Mouse (Mus musculus) neural tube, embryonic 12.5 days (tissue): ENCODE measurements around the gene 1520401A03Rik. TPM values are rescaled to one million over a fixed set of nuclear protein-coding genes. Genes with fewer than 3 reads are reported as not detected.

Experiments used
- ATAC-seq: fragments of 200-750 bp; cut with Nextera tagmentation; 2 replicates; pipeline ENCODE4 v1.8.0; 2017; ENCODE audit warnings: low read depth, mild to moderate bottlenecking, moderate TSS enrichment, moderate library complexity; ENCODE audit not compliant: low FRiP score
- H3K27ac ChIP-seq: fragments of 300-500 bp; sonication (generic); 2 replicates; pipeline ENCODE4 v1.5.1; 2016
- H3K27me3 ChIP-seq: fragments of 300-500 bp; sonication (generic); replicated peaks from 2 replicates; pipeline ENCODE4 v1.6.1; 2016; ENCODE audit warnings: mild to moderate bottlenecking
- H3K36me3 ChIP-seq: fragments of 300-500 bp; sonication (generic); 2 replicates; pipeline ENCODE4 v1.6.1; 2016; ENCODE audit warnings: mild to moderate bottlenecking
- H3K4me1 ChIP-seq: fragments of 300-500 bp; sonication (generic); 2 replicates; pipeline ENCODE4 v1.6.1; 2016
- H3K4me2 ChIP-seq: fragments of 300-500 bp; sonication (generic); replicated peaks from 2 replicates; pipeline ENCODE4 v1.6.1; 2016; ENCODE audit warnings: mild to moderate bottlenecking
- H3K4me3 ChIP-seq: fragments of 300-500 bp; sonication (generic); 2 replicates; pipeline ENCODE4 v1.5.1; 2016
- H3K9ac ChIP-seq: fragments of 300-500 bp; sonication (generic); 2 replicates; pipeline ENCODE4 v1.6.1; 2016; ENCODE audit warnings: mild to moderate bottlenecking
- H3K9me3 ChIP-seq: fragments of 300-500 bp; sonication (generic); 2 replicates; pipeline ENCODE4 v1.6.1; 2016; ENCODE audit warnings: mild to moderate bottlenecking
- WGBS: fragments of 180-500 bp; shearing (Covaris S2); methylation state at CpG from one replicate; pipeline ENCODE4 v1.1.7; 2016; 5-methylcytosine and 5-hydroxymethylcytosine counted together
- polyA plus RNA-seq: library from polyadenylated mRNA; unstranded; fragments of >200 nt; fragmentation: Nextera tagmentation; extraction: Ambion mirVana; gene quantifications from 2 replicates; pipeline ENCODE4 v1.2.1, GENCODE M21; 2016

Gene 1520401A03Rik
- polyA plus RNA-seq, 1 experiment from 2014 or later, result 0.79 TPM

DNA sequence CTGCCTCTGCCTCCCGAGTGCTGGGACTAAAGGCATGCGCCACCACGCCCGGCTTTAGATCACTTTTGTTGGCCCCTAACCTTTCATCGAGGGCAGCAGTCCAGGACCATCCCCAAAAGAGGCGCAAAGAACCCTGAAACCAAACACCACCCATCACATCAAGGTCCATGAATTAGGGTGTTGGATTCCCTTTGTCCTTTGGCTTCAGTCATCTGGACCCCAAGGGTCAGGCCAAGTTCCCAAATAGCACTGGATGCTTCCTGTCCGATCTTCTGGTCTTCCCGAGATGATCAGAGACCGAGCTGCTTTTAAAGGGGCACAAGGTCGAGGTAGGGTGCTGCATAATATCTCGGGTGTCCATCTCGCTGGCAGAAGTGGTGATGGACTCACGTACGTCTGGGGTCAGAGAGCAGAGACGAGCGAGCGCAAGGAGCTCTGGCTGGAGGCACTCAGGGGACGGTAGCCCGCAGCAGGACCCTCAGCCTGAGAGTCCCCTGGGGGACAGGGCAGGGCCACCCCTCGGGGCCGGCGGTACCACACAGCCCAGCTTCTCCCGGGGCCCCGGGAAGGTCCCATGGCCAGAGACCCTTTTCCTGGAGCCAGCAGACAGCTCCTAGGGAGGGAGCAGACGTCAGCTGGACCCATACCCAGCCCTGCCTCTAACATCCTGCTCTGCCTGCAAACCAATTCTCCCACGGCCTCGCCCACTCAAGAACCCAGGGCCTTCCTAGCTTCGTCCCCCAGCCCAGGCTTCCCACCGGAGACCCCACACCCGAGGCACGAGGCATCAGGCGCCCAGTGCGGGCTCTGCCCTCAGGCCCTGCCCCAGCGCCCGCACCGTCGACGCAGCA, 19.0 kb upstream of the 1520401A03Rik start:
- Histone ChIP-seq H3K4me1 (peaks cover 38% of the 10 kb centered on the region), H3K9me3 (no peaks in the 10 kb centered on the region), H3K9ac (no peak overlapping the region), H3K4me3 (peak overlapping the region; percentile 16; the same call in 1 of the 2 replicates), H3K36me3 (peaks cover 10% of the 10 kb centered on the region), H3K27ac (no peak overlapping the region), H3K4me2 (peak overlapping the region; percentile 52), H3K27me3 (peaks cover 64% of the 10 kb centered on the region)
- WGBS, result 51% methylated on average over 38 of the region's 38 CpGs
- no peak for ATAC-seq

DNA sequence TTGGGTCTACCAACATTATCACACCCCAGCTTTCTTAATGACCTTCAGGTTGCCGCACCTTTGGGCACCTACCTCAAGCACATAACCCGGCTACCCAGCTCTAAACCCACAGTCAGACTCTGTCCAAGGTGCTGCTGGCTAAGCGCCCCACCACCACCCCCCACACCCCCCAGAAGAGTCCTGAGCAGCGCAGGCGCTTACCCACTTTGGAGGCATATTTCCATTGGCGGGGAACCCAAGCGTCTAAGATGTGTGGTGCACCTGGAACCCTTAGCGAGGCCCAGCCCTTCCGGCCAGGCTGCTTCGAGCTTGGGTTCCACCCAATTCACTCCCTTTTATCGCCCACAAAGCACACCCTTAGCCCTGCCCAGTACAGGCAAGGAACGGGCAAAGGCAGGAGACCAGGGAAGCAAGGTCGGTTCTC, 18.0 kb upstream of the 1520401A03Rik start, which contains the start of gene Paqr4:
Gene Paqr4 (minus strand): TSS at position 270 of the 424 bp plus-strand sequence.
- Histone ChIP-seq H3K9me3 (no peaks in the 10 kb centered on the region), H3K36me3 (peaks cover 20% of the 10 kb centered on the region), H3K4me1 (peaks cover 31% of the 10 kb centered on the region), H3K27ac (peak within 1 kb of the TSS; percentile 43; the same call in 1 of the 2 replicates), H3K4me3 (peak within 1 kb of the TSS; percentile 69), H3K4me2 (peak within 1 kb of the TSS; percentile 96), H3K27me3 (peaks cover 54% of the 10 kb centered on the region), H3K9ac (peak within 1 kb of the TSS; percentile 82)
- peak; percentile 15; the same call in 1 of the 2 replicates for ATAC-seq
- 6% methylated on average over 13 of the region's 13 CpGs for WGBS

DNA sequence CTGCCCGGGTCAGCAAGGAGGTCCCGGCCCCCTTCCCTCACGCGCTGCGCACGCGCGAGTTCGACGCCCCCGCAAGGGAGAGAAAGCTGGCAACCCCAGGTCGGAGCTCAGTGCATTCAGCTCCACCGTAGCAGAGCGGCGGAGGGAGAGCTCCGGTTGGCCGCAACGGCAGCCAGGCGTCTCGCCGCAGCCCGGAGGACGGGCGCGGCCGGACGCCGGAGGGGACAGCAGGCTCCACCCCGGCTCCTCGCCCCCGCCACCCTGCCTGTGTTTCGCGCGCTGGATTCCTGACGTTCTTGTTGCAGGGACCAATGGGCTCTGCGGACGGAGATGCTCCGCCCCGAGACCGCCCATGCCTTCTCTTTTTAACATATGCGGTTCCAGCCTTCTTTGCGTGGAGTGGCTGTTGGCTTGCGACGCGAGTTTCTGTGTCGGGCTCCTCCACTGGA, 17.6 kb upstream of the 1520401A03Rik start:
- Histone ChIP-seq H3K9ac (peak overlapping the region; percentile 82), H3K27me3 (peaks cover 49% of the 10 kb centered on the region), H3K36me3 (peaks cover 24% of the 10 kb centered on the region), H3K27ac (0 out of 2 replicates have a peak overlapping the region, but pooled peaks have one; percentile 43), H3K4me1 (peaks cover 28% of the 10 kb centered on the region), H3K4me3 (peak overlapping the region; percentile 69), H3K4me2 (peak overlapping the region; percentile 96), H3K9me3 (no peaks in the 10 kb centered on the region)
- peak; percentile 87 for ATAC-seq
- under 1% methylated on average over 46 of the region's 46 CpGs for WGBS

DNA sequence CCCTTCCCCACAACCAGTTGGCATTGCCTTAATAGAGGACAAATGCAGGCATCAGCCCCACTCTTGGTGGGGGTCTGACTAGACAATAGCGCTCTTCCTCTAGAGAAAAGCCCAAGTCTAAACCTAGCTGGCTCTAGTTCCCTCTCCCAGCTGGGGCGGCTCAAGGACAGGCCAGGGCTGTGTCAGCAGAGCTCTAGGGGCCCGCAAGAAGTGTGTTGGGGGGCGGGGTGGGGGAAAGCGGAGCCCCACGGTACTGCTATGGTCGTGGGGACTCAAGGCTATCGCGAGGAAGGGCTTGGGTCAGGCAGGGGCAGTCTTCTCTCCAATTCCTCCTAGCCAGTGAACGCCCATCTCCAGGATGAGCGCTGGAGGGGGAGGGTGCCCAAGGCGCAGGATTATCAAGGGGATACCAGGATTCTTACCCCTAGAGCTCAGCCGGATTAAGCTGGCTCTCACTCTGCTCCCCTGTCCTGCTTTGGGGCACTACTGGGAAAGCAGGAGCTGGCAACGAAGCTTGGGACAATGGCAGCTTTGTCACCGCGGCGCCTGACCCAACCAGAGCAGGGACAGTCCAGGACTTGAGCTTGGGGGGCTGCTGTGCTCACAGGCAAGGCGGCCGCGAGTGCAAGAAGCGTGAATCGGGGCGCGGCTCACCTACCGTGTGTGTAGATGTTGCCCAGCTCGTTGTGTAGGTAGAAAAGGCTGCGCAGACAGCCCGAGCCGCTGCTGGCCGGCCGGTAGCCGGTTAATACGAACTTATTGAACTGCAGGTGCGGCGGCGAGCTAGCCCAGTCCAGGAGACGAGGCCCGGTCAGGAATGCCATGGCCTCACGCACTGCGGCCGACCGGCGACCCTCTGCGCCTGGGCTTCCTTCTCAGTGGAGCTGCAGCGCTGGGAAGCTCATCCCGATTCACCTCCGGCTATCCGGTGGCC, 16.9 kb upstream of the 1520401A03Rik start:
- ATAC-seq, result peak; percentile 55
- peaks cover 43% of the 10 kb centered on the region for H3K27me3 ChIP-seq
- H3K9ac ChIP-seq, result peak overlapping the region; percentile 82
- peaks cover 22% of the 10 kb centered on the region for H3K4me1 ChIP-seq
- H3K4me3 ChIP-seq, result peak overlapping the region; percentile 69
- peak overlapping the region; percentile 96 for H3K4me2 ChIP-seq
- under 1% methylated on average over 48 of the region's 48 CpGs for WGBS
- H3K9me3 ChIP-seq, result no peaks in the 10 kb centered on the region
- peak overlapping the region; percentile 43; the same call in 1 of the 2 replicates for H3K27ac ChIP-seq
- H3K36me3 ChIP-seq, result peaks cover 27% of the 10 kb centered on the region

DNA sequence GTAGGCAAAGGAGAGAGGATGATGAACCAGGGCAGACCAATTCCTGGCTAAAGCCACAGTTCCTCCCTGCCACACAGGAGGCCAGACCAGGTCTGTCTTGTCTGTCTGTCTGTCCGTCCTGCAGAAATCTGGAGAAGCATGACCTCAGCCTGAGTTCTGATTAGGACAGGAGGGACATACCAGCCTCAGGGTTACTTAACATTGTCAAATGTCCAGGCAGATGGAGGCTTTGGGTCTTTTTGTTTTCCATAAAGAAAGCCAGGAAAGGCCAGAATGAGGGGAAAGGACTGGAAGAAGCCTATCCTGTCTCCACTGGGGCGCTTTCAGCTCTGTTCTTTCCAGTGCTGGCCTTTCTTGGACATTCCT, 16.2 kb upstream of the 1520401A03Rik start:
- H3K4me1 ChIP-seq, result peaks cover 22% of the 10 kb centered on the region
- H3K27ac ChIP-seq, result no peak overlapping the region
- peaks cover 36% of the 10 kb centered on the region for H3K27me3 ChIP-seq
- ATAC-seq, result no peak
- H3K4me3 ChIP-seq, result peak overlapping the region; percentile 69
- H3K9me3 ChIP-seq, result no peaks in the 10 kb centered on the region
- H3K4me2 ChIP-seq, result peak overlapping the region; percentile 96
- H3K9ac ChIP-seq, result peak overlapping the region; percentile 82
- peaks cover 30% of the 10 kb centered on the region for H3K36me3 ChIP-seq
- WGBS, result 31% methylated on average over 2 of the region's 2 CpGs

DNA sequence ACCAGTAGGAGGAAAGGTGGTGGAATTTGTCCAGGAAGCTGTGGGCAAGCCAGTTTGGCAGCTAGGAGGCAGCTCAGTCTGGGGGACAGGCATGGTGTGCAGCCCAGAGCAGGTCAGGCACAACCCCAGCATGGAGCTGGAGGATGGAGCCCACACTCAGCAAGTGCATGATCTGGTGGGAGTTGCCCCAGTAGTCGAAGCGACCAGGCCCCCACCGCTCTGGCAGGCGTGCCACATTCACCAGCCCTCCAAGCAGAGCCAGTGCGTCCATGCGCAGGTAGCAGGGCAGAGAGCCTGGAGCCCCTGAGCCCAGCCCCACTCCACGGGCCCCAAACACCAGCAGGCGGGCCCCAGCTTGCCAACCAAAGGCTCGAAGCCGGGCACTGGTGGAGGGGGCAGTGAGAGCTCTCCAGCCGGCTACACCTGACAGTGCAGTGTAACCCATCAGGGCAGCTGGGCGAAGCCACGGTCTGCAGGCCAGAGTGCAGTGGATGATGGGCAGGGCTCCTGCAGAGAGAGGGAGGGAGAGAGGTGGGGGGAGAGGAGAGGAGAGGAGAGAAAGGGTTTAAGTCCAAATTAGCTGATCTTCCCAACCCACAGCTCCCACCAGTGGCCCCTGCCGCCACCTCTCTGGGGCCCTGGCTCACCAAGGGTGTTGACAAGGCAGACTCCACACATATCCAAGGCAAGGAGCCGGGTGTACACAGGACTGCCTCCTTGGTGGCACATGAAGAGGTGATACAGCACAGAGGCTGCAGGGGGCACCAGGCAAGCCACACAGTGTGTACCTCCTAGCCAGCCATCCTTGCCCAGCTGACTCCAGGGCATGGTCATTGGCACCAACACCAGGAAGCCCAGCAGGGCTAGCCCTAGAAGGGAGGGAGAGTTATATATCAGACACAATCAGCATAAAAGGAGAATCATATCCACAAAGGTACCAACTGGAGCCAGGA, 15.2 kb upstream of the 1520401A03Rik start:
- no peak overlapping the region for H3K27ac ChIP-seq
- H3K9ac ChIP-seq, result no peak overlapping the region
- H3K9me3 ChIP-seq, result no peaks in the 10 kb centered on the region
- peak overlapping the region; percentile 0; the same call in 1 of the 2 replicates for H3K4me3 ChIP-seq
- 61% methylated on average over 15 of the region's 15 CpGs for WGBS
- peaks cover 26% of the 10 kb centered on the region for H3K27me3 ChIP-seq
- H3K4me2 ChIP-seq, result peak overlapping the region; percentile 96
- peaks cover 30% of the 10 kb centered on the region for H3K36me3 ChIP-seq
- no peak for ATAC-seq
- peaks cover 22% of the 10 kb centered on the region for H3K4me1 ChIP-seq

DNA sequence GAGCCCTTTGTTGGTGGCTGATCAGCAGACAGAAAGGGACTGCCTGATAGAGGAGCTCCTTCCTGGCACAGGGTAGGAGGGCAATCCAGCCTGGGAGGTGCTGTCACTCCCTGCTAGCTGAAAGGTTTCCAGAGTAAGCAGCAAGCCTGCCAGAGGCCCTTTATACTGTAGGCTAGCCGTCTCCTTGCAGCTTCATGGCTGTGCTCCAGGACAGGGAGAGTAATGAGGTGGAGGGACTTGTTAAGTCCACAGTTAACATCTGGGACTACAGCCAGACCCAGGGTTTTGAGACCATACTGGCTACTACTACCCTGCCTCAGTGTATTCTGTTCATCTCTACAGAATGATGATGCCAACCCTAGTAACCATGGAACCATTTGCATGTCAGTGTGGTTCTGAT, 11.8 kb upstream of the 1520401A03Rik start:
- Histone ChIP-seq H3K27me3 (no peaks in the 10 kb centered on the region), H3K4me1 (peaks cover 8% of the 10 kb centered on the region), H3K9me3 (no peaks in the 10 kb centered on the region), H3K27ac (no peak overlapping the region), H3K9ac (no peak overlapping the region), H3K4me2 (no peak overlapping the region), H3K36me3 (peaks cover 30% of the 10 kb centered on the region), H3K4me3 (no peak overlapping the region)
- WGBS, result 81% methylated on average over 1 of the region's 1 CpGs
- ATAC-seq, result no peak

DNA sequence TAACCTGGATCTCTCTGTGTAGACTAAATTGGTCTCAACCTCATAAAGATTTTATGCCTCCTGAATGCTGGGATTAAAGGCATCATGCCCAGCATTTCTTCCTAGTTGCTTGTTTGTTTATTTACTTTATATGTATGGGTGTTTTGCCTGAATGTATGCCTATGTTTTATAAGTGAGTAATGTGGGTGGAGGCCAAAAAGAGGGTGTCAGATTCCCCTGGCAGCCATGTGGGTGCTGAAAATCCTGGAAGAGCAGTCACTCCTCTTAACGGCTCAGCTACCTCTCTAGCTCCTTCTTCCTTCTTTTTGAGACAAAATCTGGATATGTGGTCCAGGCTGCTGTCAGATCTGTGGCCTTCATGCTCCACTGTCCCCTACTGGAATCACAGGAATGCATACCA, 7.9 kb upstream of the 1520401A03Rik start:
- H3K9me3 ChIP-seq, result no peaks in the 10 kb centered on the region
- H3K27ac ChIP-seq, result no peak overlapping the region
- H3K4me2 ChIP-seq, result no peak overlapping the region
- H3K36me3 ChIP-seq, result peaks cover 8% of the 10 kb centered on the region
- H3K4me3 ChIP-seq, result no peak overlapping the region
- H3K9ac ChIP-seq, result no peak overlapping the region
- ATAC-seq, result no peak
- WGBS, result 79% methylated on average over 1 of the region's 1 CpGs
- peaks cover 4% of the 10 kb centered on the region; the same call in 1 of the 2 replicates for H3K4me1 ChIP-seq
- no peaks in the 10 kb centered on the region for H3K27me3 ChIP-seq

DNA sequence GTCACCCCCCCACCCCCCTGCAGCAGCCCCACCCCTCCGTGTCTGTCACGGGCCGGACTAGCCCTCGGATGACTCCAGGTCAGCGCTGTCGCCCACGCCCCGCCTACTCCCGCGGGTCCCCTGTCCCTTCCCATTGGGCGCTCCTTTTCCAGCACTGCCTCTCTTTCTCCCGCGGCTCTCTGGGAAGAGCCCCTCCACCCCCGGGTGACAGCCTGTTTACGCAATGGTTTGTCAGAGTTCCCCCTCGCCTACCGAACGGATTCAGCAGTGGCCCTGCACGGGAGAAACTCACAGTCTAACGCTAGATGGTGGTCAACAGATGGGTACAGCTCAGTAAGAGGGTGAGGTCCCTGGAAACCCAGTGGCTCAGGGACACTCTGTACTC, 4.2 kb upstream of the 1520401A03Rik start:
- no peaks in the 10 kb centered on the region for H3K27me3 ChIP-seq
- H3K4me2 ChIP-seq, result peak overlapping the region; percentile 96
- H3K27ac ChIP-seq, result no peak overlapping the region
- no peaks in the 10 kb centered on the region for H3K9me3 ChIP-seq
- peak; percentile 86 for ATAC-seq
- H3K4me3 ChIP-seq, result peak overlapping the region; percentile 90
- H3K9ac ChIP-seq, result peak overlapping the region; percentile 67
- H3K36me3 ChIP-seq, result no peaks in the 10 kb centered on the region
- 0% methylated on average over 20 of the region's 20 CpGs for whole genome bisulfite sequencing
- peaks cover 4% of the 10 kb centered on the region; the same call in 1 of the 2 replicates for H3K4me1 ChIP-seq

DNA sequence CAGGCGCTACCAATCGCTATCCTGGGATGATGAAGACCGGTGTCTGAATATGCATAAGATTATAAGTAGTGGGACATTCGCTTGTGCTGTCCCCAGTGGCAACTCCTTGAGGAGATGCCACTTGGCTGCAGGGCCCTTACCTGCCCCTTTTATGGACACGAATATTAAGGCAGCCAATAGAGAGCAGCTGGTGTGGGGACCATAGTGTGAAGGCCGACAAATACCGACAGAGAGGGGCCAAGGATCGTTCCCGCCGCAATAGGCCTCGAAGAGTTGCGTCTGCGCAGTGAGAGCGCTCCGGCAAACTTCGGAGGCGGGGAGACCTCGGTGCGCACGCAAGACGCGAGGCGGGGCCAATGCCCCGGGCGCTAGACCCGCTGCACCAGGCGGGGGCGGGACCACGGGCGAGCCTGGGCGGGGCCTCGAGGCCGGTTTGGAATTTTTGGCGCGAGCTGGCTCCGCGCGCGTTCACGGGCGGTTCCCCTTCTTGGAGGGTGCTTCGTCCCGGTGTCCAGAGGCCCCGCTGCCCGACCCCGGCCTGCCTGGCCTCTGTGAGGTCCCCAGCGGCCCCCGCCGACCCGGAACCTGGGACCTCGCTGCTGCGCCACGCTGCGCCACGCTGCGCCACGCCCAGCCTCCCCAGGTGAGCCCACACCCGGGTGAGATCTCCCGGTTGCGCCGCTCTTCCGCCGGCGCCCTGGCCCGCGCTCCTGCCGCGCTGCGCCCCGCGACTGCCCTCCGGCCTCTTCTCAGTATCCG, 3.6 kb upstream of the 1520401A03Rik start, which contains the start of gene Pkmyt1:
Gene Pkmyt1 (plus strand): TSS at position 338 of the 759 bp plus-strand sequence.
- Histone ChIP-seq H3K4me3 (peak within 1 kb of the TSS; percentile 90), H3K4me2 (peak within 1 kb of the TSS; percentile 96), H3K27me3 (no peaks in the 10 kb centered on the region), H3K9ac (peak within 1 kb of the TSS; percentile 67), H3K4me1 (peaks cover 4% of the 10 kb centered on the region; the same call in 1 of the 2 replicates), H3K27ac (no peak within 1 kb of the TSS), H3K36me3 (no peaks in the 10 kb centered on the region), H3K9me3 (no peaks in the 10 kb centered on the region)
- ATAC-seq, result peak; percentile 95
- 2% methylated on average over 71 of the region's 73 CpGs for whole genome bisulfite sequencing
